Mouse (Mus musculus): Measurements from ENCODE around the gene Rer1. TPM values are rescaled to one million over a fixed set of nuclear protein-coding genes. Genes with fewer than 3 reads are reported as not detected.

Gene Rer1
- polyA plus RNA-seq, 1 experiment: 111 TPM

DNA sequence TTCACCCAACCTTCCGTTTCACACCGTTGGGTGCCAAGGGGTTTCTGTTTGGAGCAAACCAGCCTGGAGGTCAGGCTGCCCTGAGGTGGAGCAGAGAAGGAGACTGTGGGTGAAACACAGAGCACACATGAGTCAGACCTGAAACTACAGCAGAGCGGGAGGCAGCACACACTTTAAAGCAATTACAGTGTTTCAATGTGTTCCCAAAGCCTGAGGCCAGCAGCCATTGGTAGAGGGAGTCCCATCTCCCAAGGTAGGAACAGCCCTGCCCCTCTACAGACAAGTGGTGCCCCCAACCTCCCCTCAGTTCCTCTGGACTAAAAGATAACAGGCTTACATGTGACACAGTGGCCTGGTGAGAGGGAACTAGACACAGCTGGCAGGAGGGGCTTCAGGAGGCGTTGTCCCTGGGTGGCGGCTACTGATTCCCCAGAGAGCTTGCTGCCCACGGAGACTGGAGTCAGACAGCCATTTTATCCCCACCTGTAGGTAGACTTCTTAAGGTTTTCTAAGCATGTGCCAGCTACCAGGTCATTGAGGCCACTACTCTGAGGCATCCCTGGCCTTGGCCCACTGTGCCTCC is 31.3 kb upstream of the Rer1 start:
- no peaks in the 10 kb centered on the region for H3K4me1 ChIP-seq (replicated peaks; ENCODE audit: control insufficient read depth, insufficient read depth, low read length)
- H3K36me3 ChIP-seq (ENCODE audit: control insufficient read depth, insufficient read depth, low read length): no peaks in the 10 kb centered on the region
- no peak for DNase-seq
- 82% methylated on average over 6 of the region's 6 CpGs for WGBS
- H3K4me3 ChIP-seq (ENCODE audit: control insufficient read depth, insufficient read depth, low read length): no peak overlapping the region
- H3K27me3 ChIP-seq (ENCODE audit: control insufficient read depth, insufficient read depth, low read length): no peaks in the 10 kb centered on the region
- H3K27ac ChIP-seq (ENCODE audit: control insufficient read depth, insufficient read depth, low read length): no peak overlapping the region
- TF ChIP-seq POLR2A (IDR thresholded peaks at IDR 0.05; ENCODE audit: control insufficient read depth, extremely low read depth, insufficient read depth, low read length, poor library complexity): no peak
- no peak for TF ChIP-seq CTCF (IDR thresholded peaks at IDR 0.05; ENCODE audit: borderline replicate concordance, control insufficient read depth, extremely low read depth, insufficient read depth, low read length, poor library complexity)

DNA sequence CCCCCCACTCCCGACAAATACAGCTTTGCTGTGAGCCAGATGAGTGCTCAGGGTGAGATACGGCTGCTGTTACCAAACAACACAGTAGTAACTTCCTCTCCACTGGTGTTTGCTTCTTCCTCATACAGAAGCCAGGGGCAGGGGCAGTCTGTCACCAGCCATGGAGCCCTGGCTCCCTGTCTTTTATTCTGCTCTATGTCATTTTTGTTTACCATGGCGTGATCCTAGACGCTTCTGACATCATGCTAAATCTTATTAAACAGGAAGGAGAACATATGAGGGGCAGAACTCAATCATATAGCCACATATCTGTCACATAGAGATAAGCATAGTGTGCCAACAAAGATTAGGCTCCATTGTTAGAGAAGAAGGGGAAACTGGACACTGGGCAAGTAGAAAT is 30.4 kb upstream of the Rer1 start:
- DNase-seq: no peak

DNA sequence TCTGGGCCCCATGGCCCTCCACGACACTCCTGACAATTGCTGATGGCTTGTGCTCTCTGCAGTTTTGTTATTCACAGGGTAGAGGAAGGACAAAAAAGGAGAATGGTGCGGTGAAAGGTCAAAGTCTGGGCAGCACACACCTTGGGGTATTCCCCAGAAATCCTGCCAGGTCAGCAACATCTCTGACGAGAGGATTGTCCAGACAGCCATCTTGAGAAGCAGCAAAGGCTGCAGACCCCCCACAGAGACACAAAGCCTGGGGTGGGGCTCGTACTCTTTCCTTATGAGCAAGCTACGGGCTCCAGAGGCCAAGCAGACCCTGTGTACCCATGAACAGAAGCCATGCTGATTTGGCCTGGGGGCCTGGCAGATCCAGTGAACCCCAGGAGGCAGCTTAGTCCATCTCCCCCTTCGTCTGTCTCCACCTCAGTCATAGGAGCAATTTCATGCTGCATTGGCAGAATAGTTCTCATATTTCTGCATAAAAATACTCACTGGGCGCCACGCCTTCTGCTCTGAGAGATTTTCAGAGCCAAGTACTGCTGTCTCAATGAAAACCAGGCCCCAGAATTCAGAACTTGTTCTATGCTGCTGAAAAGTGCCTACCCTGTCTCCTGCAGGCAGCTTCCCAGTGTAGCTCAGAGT is 27.7 kb upstream of the Rer1 start:
- Histone ChIP-seq H3K27me3 (ENCODE audit: control insufficient read depth, insufficient read depth, low read length) (no peaks in the 10 kb centered on the region), H3K4me3 (ENCODE audit: control insufficient read depth, insufficient read depth, low read length) (no peak overlapping the region), H3K27ac (ENCODE audit: control insufficient read depth, insufficient read depth, low read length) (no peak overlapping the region), H3K4me1 (replicated peaks; ENCODE audit: control insufficient read depth, insufficient read depth, low read length) (no peaks in the 10 kb centered on the region), H3K36me3 (ENCODE audit: control insufficient read depth, insufficient read depth, low read length) (no peaks in the 10 kb centered on the region)
- WGBS: 91% methylated on average over 8 of the region's 8 CpGs
- TF ChIP-seq POLR2A (IDR thresholded peaks at IDR 0.05; ENCODE audit: control insufficient read depth, extremely low read depth, insufficient read depth, low read length, poor library complexity) (no peak), CTCF (IDR thresholded peaks at IDR 0.05; ENCODE audit: borderline replicate concordance, control insufficient read depth, extremely low read depth, insufficient read depth, low read length, poor library complexity) (no peak)
- DNase-seq: no peak

More for the DNA sequence above, 30.4 kb upstream of the Rer1 start:
- H3K36me3 ChIP-seq (ENCODE audit: control insufficient read depth, insufficient read depth, low read length): no peaks in the 10 kb centered on the region
- TF ChIP-seq POLR2A (IDR thresholded peaks at IDR 0.05; ENCODE audit: control insufficient read depth, extremely low read depth, insufficient read depth, low read length, poor library complexity) (no peak), CTCF (IDR thresholded peaks at IDR 0.05; ENCODE audit: borderline replicate concordance, control insufficient read depth, extremely low read depth, insufficient read depth, low read length, poor library complexity) (no peak)
- WGBS: 53% methylated on average over 4 of the region's 4 CpGs
- no peak overlapping the region for H3K27ac ChIP-seq (ENCODE audit: control insufficient read depth, insufficient read depth, low read length)
- no peak overlapping the region for H3K4me3 ChIP-seq (ENCODE audit: control insufficient read depth, insufficient read depth, low read length)
- H3K27me3 ChIP-seq (ENCODE audit: control insufficient read depth, insufficient read depth, low read length): no peaks in the 10 kb centered on the region
- no peaks in the 10 kb centered on the region for H3K4me1 ChIP-seq (replicated peaks; ENCODE audit: control insufficient read depth, insufficient read depth, low read length)

DNA sequence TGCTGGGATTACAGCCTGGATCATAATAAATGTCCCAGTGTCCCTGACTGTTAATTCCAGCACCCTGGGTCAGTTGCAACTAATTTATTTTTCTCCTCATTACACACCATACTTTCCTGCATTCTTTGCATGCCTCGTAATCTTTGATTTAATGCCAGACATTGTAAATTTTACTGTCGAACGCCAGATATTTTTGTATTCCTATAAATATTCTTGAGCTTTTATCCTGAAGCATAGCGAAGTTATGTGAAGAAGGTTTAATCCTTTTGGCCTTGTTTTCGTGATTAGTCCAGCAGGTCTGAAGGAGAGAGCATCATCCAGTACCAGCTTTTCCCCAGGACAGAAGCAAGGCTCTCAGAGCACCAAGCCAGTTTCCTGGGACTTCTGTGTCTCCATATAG is 23.3 kb upstream of the Rer1 start:
- TF ChIP-seq POLR2A (IDR thresholded peaks at IDR 0.05; ENCODE audit: control insufficient read depth, extremely low read depth, insufficient read depth, low read length, poor library complexity) (no peak), CTCF (IDR thresholded peaks at IDR 0.05; ENCODE audit: borderline replicate concordance, control insufficient read depth, extremely low read depth, insufficient read depth, low read length, poor library complexity) (no peak)
- Histone ChIP-seq H3K4me1 (replicated peaks; ENCODE audit: control insufficient read depth, insufficient read depth, low read length) (no peaks in the 10 kb centered on the region), H3K27ac (ENCODE audit: control insufficient read depth, insufficient read depth, low read length) (no peak overlapping the region), H3K4me3 (ENCODE audit: control insufficient read depth, insufficient read depth, low read length) (no peak overlapping the region), H3K27me3 (ENCODE audit: control insufficient read depth, insufficient read depth, low read length) (no peaks in the 10 kb centered on the region), H3K36me3 (ENCODE audit: control insufficient read depth, insufficient read depth, low read length) (no peaks in the 10 kb centered on the region)
- WGBS: 96% methylated on average over 5 of the region's 5 CpGs
- DNase-seq: no peak

DNA sequence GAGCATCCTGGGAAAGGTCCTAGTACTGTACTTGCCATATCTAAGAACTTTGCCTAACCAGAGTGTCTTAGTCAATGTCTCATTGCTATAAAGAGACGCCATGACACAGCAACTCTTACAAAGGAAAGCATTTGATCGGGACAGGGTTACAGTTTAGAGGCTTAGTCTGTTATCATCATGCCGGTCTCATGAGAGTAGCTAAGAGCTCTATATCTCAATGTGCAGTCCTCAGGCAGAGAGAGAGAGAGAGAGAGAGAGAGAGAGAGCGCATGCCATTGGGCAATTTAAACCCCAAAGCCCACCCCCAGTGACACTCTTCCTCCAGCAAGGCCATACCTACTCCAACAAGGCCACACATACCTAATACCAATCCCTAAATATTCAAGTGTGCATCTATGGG is 21.7 kb upstream of the Rer1 start:
- no peak overlapping the region for H3K4me3 ChIP-seq (ENCODE audit: control insufficient read depth, insufficient read depth, low read length)
- WGBS: 91% methylated on average over 4 of the region's 4 CpGs
- no peaks in the 10 kb centered on the region for H3K27me3 ChIP-seq (ENCODE audit: control insufficient read depth, insufficient read depth, low read length)
- no peak for DNase-seq
- H3K36me3 ChIP-seq (ENCODE audit: control insufficient read depth, insufficient read depth, low read length): no peaks in the 10 kb centered on the region
- no peaks in the 10 kb centered on the region for H3K4me1 ChIP-seq (replicated peaks; ENCODE audit: control insufficient read depth, insufficient read depth, low read length)
- no peak overlapping the region for H3K27ac ChIP-seq (ENCODE audit: control insufficient read depth, insufficient read depth, low read length)
- no peak for TF ChIP-seq POLR2A (IDR thresholded peaks at IDR 0.05; ENCODE audit: control insufficient read depth, extremely low read depth, insufficient read depth, low read length, poor library complexity)
- no peak for TF ChIP-seq CTCF (IDR thresholded peaks at IDR 0.05; ENCODE audit: borderline replicate concordance, control insufficient read depth, extremely low read depth, insufficient read depth, low read length, poor library complexity)

DNA sequence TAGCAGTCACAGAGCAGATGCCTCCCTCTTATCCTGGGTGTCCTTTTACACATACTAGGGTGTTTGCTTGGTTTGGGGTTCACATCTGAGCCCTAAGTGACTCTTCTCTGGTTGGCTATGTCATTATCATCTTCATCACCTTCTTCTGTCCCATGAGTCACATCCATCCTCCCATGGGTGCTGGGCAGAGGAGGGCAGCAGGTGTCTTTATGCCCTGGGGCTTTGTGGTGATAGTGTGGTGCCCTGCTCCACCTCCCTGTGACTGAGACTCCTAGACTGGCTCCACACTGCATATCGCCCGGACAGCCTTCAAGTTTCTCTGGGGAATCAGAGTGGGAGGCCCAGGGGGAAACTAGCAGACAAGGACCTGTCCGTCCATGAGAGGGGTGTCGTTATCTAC is 12.4 kb upstream of the Rer1 start:
- no peaks in the 10 kb centered on the region for H3K4me1 ChIP-seq (replicated peaks; ENCODE audit: control insufficient read depth, insufficient read depth, low read length)
- 93% methylated on average over 4 of the region's 4 CpGs for WGBS
- DNase-seq: no peak

More for the DNA sequence above, 12.4 kb upstream of the Rer1 start:
- Histone ChIP-seq H3K27me3 (ENCODE audit: control insufficient read depth, insufficient read depth, low read length) (no peaks in the 10 kb centered on the region), H3K27ac (ENCODE audit: control insufficient read depth, insufficient read depth, low read length) (no peak overlapping the region), H3K4me3 (ENCODE audit: control insufficient read depth, insufficient read depth, low read length) (no peak overlapping the region), H3K36me3 (ENCODE audit: control insufficient read depth, insufficient read depth, low read length) (no peaks in the 10 kb centered on the region)
- no peak for TF ChIP-seq CTCF (IDR thresholded peaks at IDR 0.05; ENCODE audit: borderline replicate concordance, control insufficient read depth, extremely low read depth, insufficient read depth, low read length, poor library complexity)
- TF ChIP-seq POLR2A (IDR thresholded peaks at IDR 0.05; ENCODE audit: control insufficient read depth, extremely low read depth, insufficient read depth, low read length, poor library complexity): no peak

Measured in thymus, adult 2 months (tissue).